Mouse (Mus musculus): Measurements from ENCODE around the gene Dcaf15.

- TF ChIP-seq CTCF (IDR thresholded peaks at IDR 0.05): no peak
- no peak for TF ChIP-seq POLR2A (IDR thresholded peaks at IDR 0.05; ENCODE audit: insufficient read depth, low read depth, low read length)
- TF ChIP-seq EP300 (IDR thresholded peaks at IDR 0.05; ENCODE audit: insufficient read depth, low read depth, low read length): no peak
These were observed 21.1 kb upstream of the Dcaf15 start, which contains the start of gene Podnl1 for GRCm38 (mm10) chr8:84125656-84126055.
